Mouse (Mus musculus) heart, embryonic 15.5 days (tissue): ENCODE data around the gene Aldh8a1. TPM values are rescaled to one million over a fixed set of nuclear protein-coding genes. Genes with fewer than 3 reads are reported as not detected.

ENCODE experiments used
- ATAC-seq: fragments of 200-750 bp; cut with Nextera tagmentation; replicated peaks from 2 replicates; pipeline ENCODE4 v1.8.0; 2017; ENCODE audit warnings: low read depth, moderate TSS enrichment; ENCODE audit not compliant: insufficient number of reproducible peaks, insufficient read depth, low FRiP score
- H3K27ac ChIP-seq: fragments of 300-500 bp; sonication (generic); 2 replicates; pipeline ENCODE4 v1.5.1; 2015; ENCODE audit warnings: mild to moderate bottlenecking, inconsistent platforms
- H3K27me3 ChIP-seq: fragments of 300-500 bp; sonication (generic); 2 replicates; pipeline ENCODE4 v1.6.1; 2015; ENCODE audit warnings: inconsistent platforms
- H3K36me3 ChIP-seq: fragments of 300-500 bp; sonication (generic); 2 replicates; pipeline ENCODE4 v1.6.1; 2015; ENCODE audit warnings: mild to moderate bottlenecking, inconsistent platforms
- H3K4me1 ChIP-seq: fragments of 300-500 bp; sonication (generic); replicated peaks from 2 replicates; pipeline ENCODE4 v1.6.1; 2015; ENCODE audit warnings: inconsistent platforms
- H3K4me2 ChIP-seq: fragments of 300-500 bp; sonication (generic); 2 replicates; pipeline ENCODE4 v1.6.1; 2015; ENCODE audit warnings: inconsistent platforms, mild to moderate bottlenecking, moderate library complexity
- H3K4me3 ChIP-seq: fragments of 300-500 bp; sonication (generic); 2 replicates; pipeline ENCODE4 v1.5.1; 2015; ENCODE audit warnings: mild to moderate bottlenecking, inconsistent platforms
- H3K9ac ChIP-seq: fragments of 300-500 bp; sonication (generic); 2 replicates; pipeline ENCODE4 v1.6.1; 2015; ENCODE audit warnings: mild to moderate bottlenecking, inconsistent platforms
- H3K9me3 ChIP-seq: fragments of 300-500 bp; sonication (generic); replicated peaks from 2 replicates; pipeline ENCODE4 v1.6.1; 2016; ENCODE audit warnings: inconsistent platforms
- WGBS: fragments of 180-500 bp; shearing (Covaris S2); methylation state at CpG from one replicate; pipeline ENCODE4 v1.1.7; 2015; ENCODE audit warnings: mixed read lengths; 5-methylcytosine and 5-hydroxymethylcytosine counted together
- polyA plus RNA-seq: library from polyadenylated mRNA; unstranded; fragments of >200 nt; fragmentation: Nextera tagmentation; extraction: Ambion mirVana; gene quantifications from 2 replicates; pipeline ENCODE4 v1.2.1, GENCODE M21; 2015

Aldh8a1 gene
- 0.27 TPM in 1 of 2 replicates, not detected in the other for polyA plus RNA-seq

DNA sequence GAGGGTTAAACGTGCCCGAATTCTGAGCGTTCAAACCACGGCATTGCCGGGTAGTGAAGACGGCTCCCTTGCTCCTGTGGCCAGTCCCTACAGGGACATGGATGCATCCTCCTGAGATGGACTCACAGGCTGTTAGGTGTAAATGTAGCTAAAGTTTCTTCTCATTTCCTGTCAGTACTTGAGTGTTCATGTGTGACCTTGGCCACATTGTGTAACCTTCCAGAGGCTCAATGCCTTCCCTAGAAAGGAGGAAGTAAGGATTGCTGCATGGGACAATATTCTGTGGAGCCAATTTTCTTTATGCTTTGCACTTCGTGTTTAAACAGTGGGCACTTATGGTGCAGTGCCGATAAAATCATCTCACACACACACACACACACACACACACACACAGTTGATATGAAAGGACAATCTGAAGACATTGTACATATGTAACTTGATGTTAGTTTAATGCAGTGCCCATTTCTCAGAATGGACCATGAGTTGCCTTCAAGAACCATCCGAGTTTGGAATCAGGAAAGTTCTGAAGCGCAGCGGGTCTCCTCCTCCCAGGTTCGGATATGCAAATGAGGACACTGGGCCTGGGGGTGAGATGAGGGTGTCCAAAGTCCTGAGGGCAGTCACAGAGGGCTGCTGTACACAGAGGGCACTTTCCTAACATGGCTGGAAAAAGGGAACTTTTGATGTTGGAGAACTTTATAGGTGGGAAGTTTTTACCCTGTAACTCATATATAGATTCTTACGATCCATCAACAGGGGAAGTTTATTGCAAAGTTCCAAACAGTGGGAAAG, at the start of gene Aldh8a1:
Gene Aldh8a1, plus strand, starts transcription at position 610 of the 792 bp plus-strand sequence.
- Histone ChIP-seq H3K4me3 (no peak within 1 kb of the TSS), H3K27me3 (0 out of 2 replicates have a peak, but pooled peaks cover 3% of the 10 kb centered on the region), H3K9ac (no peak within 1 kb of the TSS), H3K36me3 (no peaks in the 10 kb centered on the region), H3K27ac (no peak within 1 kb of the TSS), H3K4me2 (no peak within 1 kb of the TSS), H3K4me1 (no peaks in the 10 kb centered on the region), H3K9me3 (no peaks in the 10 kb centered on the region)
- ATAC-seq, result no peak
- WGBS, result 79% methylated on average over 13 of the region's 13 CpGs

- H3K4me3 ChIP-seq, result no peak overlapping the region
- ATAC-seq, result peak; percentile 67; the same call in 1 of the 2 replicates
- no peak overlapping the region for H3K9ac ChIP-seq
- H3K9me3 ChIP-seq, result no peaks in the 10 kb centered on the region
- peak overlapping the region; percentile 6; the same call in 1 of the 2 replicates for H3K27ac ChIP-seq
- H3K27me3 ChIP-seq, result no peaks in the 10 kb centered on the region
- peaks cover 9% of the 10 kb centered on the region for H3K4me1 ChIP-seq
- WGBS, result 38% methylated on average over 7 of the region's 7 CpGs
- peak overlapping the region; percentile 0; the same call in 1 of the 2 replicates for H3K4me2 ChIP-seq
- H3K36me3 ChIP-seq, result 0 out of 2 replicates have a peak, but pooled peaks cover 4% of the 10 kb centered on the region
Observed at GRCm38 (mm10) chr10:21327605-21328135, 49.4 kb upstream of the Aldh8a1 start.

- Histone ChIP-seq H3K36me3 (peaks cover 21% of the 10 kb centered on the region), H3K4me3 (no peak overlapping the region), H3K4me1 (no peaks in the 10 kb centered on the region), H3K9ac (no peak overlapping the region), H3K9me3 (0 out of 2 replicates have a peak, but pooled peaks cover 4% of the 10 kb centered on the region), H3K4me2 (no peak overlapping the region), H3K27me3 (no peaks in the 10 kb centered on the region), H3K27ac (no peak overlapping the region)
- 60% methylated on average over 7 of the region's 7 CpGs for WGBS
- ATAC-seq, result peak; percentile 43; the same call in 1 of the 2 replicates
Observed at GRCm38 (mm10) chr10:21334349-21335105, 42.6 kb upstream of the Aldh8a1 start.

GRCm38 (mm10) chr10:21335534-21335933, 41.6 kb upstream of the Aldh8a1 start:
- ATAC-seq, result no peak; the same call in 1 of the 2 replicates
- H3K27me3 ChIP-seq, result no peaks in the 10 kb centered on the region
- 88% methylated on average over 5 of the region's 5 CpGs for WGBS
- no peak overlapping the region for H3K9ac ChIP-seq
- peaks cover 21% of the 10 kb centered on the region for H3K36me3 ChIP-seq
- no peaks in the 10 kb centered on the region for H3K4me1 ChIP-seq
- no peak overlapping the region for H3K27ac ChIP-seq
- no peak overlapping the region for H3K4me3 ChIP-seq
- no peak overlapping the region for H3K4me2 ChIP-seq
- 0 out of 2 replicates have a peak, but pooled peaks cover 4% of the 10 kb centered on the region for H3K9me3 ChIP-seq

DNA sequence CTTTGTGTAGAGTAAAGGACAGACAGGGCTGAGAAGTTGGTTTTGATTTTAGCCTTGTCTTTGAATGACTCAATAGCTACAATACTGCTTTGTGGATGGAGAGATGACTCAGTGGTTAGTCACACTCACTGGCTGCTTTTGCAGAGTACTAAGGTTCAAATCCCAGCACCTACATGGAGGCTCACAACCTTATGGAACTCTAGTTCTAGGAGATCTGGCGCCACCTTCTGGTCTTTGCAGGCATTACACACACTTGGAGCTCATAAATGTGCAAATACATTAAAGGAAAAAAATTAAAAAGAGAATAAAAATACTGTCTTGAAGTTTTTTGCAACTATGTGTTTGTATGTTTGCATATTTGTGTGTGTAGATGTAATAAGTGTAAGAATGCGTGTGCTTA, 39.9 kb upstream of the Aldh8a1 start:
- Histone ChIP-seq H3K9ac (no peak overlapping the region), H3K27me3 (no peaks in the 10 kb centered on the region), H3K4me1 (no peaks in the 10 kb centered on the region), H3K36me3 (peaks cover 25% of the 10 kb centered on the region), H3K4me3 (no peak overlapping the region), H3K27ac (no peak overlapping the region), H3K4me2 (no peak overlapping the region), H3K9me3 (0 out of 2 replicates have a peak, but pooled peaks cover 4% of the 10 kb centered on the region)
- ATAC-seq, result no peak
- 69% methylated on average over 2 of the region's 2 CpGs for WGBS

DNA sequence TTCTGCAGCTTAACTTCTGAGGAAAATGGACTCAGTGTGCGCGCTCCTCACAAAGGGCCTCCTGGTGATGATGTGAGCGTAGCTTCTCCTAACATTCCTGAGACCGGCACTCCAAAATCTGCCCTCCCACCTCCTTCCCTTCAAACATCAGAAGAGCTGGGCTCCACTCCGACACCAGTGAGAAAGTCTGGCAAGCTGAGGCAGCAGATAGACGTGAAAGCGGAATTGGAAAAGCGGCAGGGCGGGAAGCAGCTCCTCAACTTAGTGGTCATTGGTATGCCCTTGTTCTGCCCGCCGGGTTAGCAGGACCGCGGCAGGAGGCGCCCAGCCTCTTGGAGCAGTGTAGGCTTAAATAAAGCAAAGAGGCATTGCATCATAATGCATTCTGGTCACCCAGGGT, 35.4 kb upstream of the Aldh8a1 start:
- H3K4me2 ChIP-seq, result no peak overlapping the region
- no peak overlapping the region for H3K4me3 ChIP-seq
- no peaks in the 10 kb centered on the region for H3K4me1 ChIP-seq
- H3K9ac ChIP-seq, result no peak overlapping the region
- WGBS, result 87% methylated on average over 14 of the region's 14 CpGs
- H3K36me3 ChIP-seq, result peaks cover 44% of the 10 kb centered on the region
- no peak for ATAC-seq
- H3K27ac ChIP-seq, result no peak overlapping the region
- 0 out of 2 replicates have a peak, but pooled peaks cover 4% of the 10 kb centered on the region for H3K9me3 ChIP-seq
- H3K27me3 ChIP-seq, result no peaks in the 10 kb centered on the region

GRCm38 (mm10) chr10:21342331-21343005, 34.6 kb upstream of the Aldh8a1 start:
- no peak overlapping the region for H3K27ac ChIP-seq
- no peak overlapping the region for H3K4me2 ChIP-seq
- 91% methylated on average over 11 of the region's 11 CpGs for WGBS
- H3K36me3 ChIP-seq, result peaks cover 44% of the 10 kb centered on the region
- no peak for ATAC-seq
- H3K4me3 ChIP-seq, result no peak overlapping the region
- no peaks in the 10 kb centered on the region for H3K4me1 ChIP-seq
- no peak overlapping the region for H3K9ac ChIP-seq
- H3K9me3 ChIP-seq, result no peaks in the 10 kb centered on the region
- no peaks in the 10 kb centered on the region for H3K27me3 ChIP-seq

DNA sequence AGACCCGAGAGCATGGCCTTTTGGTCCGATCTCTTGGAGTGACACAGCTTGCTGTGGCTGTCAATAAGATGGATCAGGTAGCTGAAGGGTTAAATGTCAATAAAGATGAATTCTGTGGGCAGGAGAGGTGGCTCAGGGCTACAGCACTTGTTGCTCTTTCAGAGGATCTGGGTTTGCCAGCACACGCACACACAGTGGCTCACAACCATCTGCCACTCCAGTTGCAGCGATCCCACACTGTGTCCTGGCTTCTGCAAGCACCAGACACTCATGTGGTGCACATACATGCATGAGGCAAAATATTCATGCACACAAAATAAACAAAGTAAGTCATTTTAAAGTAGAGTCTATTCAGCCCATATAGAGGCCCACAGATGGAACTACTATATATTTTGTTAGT, 29.8 kb upstream of the Aldh8a1 start:
- Histone ChIP-seq H3K9ac (no peak overlapping the region), H3K36me3 (peaks cover 34% of the 10 kb centered on the region), H3K4me1 (no peaks in the 10 kb centered on the region), H3K9me3 (no peaks in the 10 kb centered on the region), H3K27me3 (no peaks in the 10 kb centered on the region), H3K4me3 (no peak overlapping the region), H3K4me2 (no peak overlapping the region), H3K27ac (no peak overlapping the region)
- 95% methylated on average over 4 of the region's 4 CpGs for WGBS
- ATAC-seq, result no peak

DNA sequence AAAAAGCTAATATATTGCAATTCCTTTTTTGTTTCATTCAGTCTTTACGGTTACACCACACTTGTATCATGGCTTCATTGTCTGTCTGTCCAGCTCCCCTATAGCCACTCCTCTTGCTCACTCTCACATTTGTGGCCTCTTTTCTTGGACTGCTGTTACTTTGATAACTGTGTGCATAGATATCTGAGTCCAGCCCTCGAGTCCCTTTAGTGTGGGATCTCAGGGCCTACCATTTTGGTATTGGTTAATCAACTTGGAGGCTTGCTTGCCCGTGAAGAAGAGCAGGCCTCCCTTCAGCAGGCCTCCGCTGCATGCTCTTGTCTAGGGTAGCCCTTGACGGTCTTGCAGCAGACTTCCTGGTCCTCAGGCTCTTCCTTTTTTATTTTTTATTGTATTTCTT, 27.6 kb upstream of the Aldh8a1 start:
- Histone ChIP-seq H3K9ac (no peak overlapping the region), H3K4me3 (no peak overlapping the region), H3K4me2 (no peak overlapping the region), H3K4me1 (no peaks in the 10 kb centered on the region), H3K9me3 (no peaks in the 10 kb centered on the region), H3K27me3 (no peaks in the 10 kb centered on the region), H3K36me3 (peaks cover 37% of the 10 kb centered on the region), H3K27ac (no peak overlapping the region)
- no peak for ATAC-seq
- 90% methylated on average over 5 of the region's 5 CpGs for WGBS

DNA sequence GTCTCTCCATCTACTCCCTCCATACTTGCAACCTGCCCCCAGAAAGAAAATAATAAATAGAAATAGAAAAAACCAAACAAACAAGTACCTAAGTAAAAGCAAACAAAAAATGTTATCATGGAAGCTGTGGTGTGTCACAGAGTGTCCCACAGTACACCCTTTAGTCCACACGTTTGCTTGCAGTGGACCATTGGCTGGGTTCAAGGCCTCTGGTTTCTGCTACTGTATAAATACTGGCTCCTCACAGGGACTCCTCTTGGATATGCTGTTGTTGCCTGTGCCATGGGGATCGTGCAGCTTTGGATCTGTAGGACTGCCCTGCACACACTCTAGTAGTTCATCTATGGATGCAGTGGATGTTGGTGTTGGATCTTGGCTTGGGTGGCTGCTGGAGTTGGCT, 27.1 kb upstream of the Aldh8a1 start:
- H3K4me1 ChIP-seq, result no peaks in the 10 kb centered on the region
- H3K4me2 ChIP-seq, result no peak overlapping the region
- no peaks in the 10 kb centered on the region for H3K27me3 ChIP-seq
- 88% methylated on average over 2 of the region's 2 CpGs for WGBS
- no peaks in the 10 kb centered on the region for H3K9me3 ChIP-seq
- peaks cover 36% of the 10 kb centered on the region for H3K36me3 ChIP-seq
- no peak overlapping the region for H3K27ac ChIP-seq
- ATAC-seq, result no peak
- no peak overlapping the region for H3K4me3 ChIP-seq
- H3K9ac ChIP-seq, result no peak overlapping the region
